Mouse (Mus musculus) retina, adult 2 months (tissue): ENCODE measurements at regions not wholly inside any gene's neighbourhood (a gene's known extent, or its start where the extent isn't known, plus 50 kb on each side); places are given as distances from the start of the nearest gene placed in this dataset.
"Not testable (repeated sequence)": the region's sequence is repeated elsewhere in the genome, so short reads cannot be mapped to it uniquely, and the experiment has no call there.

Experiments
- DNase-seq: peaks from one replicate; pipeline ENCODE4 v3.0.0-alpha.2; 2012; ENCODE audit warnings: low read depth, low spot score

- DNase-seq: no peak
These were observed 75.6 kb upstream of the Lhfpl3 start for GRCm38 (mm10) chr5:22670296-22670695.

- peak; percentile 16 for DNase-seq
These were observed 91.0 kb upstream of the Orc5 start for GRCm38 (mm10) chr5:22641233-22641632.

- DNase-seq: not testable (repeated sequence)
These were observed 66.8 kb upstream of the Orc5 start for GRCm38 (mm10) chr5:22616989-22617388.
